Mouse (Mus musculus): ENCODE measurements around the gene Slc9a9. TPM values are rescaled to one million over a fixed set of nuclear protein-coding genes. Genes with fewer than 3 reads are reported as not detected.

Gene Slc9a9
- polyA plus RNA-seq, 1 experiment from 2014 or later: 2.3 TPM

DNA sequence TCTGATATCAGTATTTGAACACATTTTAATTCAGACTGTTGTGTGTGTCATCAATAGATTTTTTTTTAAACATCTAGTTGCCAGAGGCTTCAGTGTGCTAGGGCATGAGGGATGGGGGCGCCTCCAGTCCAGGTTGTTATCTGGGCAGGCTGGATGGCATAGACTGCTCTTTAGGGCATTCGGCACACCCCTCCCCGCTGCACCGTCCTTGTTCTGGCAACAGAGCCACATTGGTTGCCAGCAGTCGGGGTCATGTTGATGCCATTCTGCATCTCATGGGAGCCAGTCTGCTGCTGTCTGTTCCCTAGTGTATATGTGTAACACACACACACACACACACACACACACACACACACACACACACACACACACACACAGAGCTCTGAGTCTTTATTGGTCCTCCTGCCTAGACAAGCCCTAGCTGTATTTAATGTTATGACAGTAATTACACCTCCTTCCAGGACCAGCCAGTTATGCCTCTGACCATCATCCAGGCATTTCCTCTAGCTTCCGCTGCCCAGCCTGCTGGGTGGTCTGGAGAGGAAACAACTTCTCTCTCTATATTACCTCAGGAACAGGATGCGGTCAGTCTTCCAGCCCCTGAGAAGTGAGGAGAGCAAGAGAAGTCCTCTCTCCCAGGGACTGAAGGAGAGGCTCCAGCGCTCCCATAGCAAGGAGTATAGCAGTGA is 63.0 kb downstream of the Slc9a9 start:
- Histone ChIP-seq H3K27ac (ENCODE audit: low read depth) (no peak overlapping the region), H3K4me2 (ENCODE audit: low read depth, low read length) (no peak overlapping the region), H3K27me3 (ENCODE audit: insufficient read depth, low read length) (no peaks in the 10 kb centered on the region), H3K4me1 (ENCODE audit: insufficient read depth) (no peaks in the 10 kb centered on the region), H3K9ac (replicated peaks) (no peak overlapping the region), H3K36me3 (replicated peaks; ENCODE audit: insufficient read depth, low read length) (no peaks in the 10 kb centered on the region), H3K4me3 (ENCODE audit: low read depth, low read length) (no peak overlapping the region), H3K9me3 (ENCODE audit: low read length) (no peaks in the 10 kb centered on the region)
- 55% methylated on average over 8 of the region's 8 CpGs for WGBS (ENCODE audit: insufficient replicate concordance)
- ATAC-seq: no peak
- no peak for DNase-seq
- TF ChIP-seq CTCF (IDR thresholded peaks at IDR 0.05; ENCODE audit: low read depth) (no peak), EP300 (IDR thresholded peaks at IDR 0.05; ENCODE audit: low read depth) (no peak)

GRCm38 (mm10) chr9:94734320-94734719 is 64.6 kb downstream of the Slc9a9 start:
- WGBS (ENCODE audit: insufficient replicate concordance): 71% methylated on average over 1 of the region's 1 CpGs
- ATAC-seq: no peak

GRCm38 (mm10) chr9:94737226-94737625 is 67.5 kb downstream of the Slc9a9 start:
- H3K27ac ChIP-seq (ENCODE audit: low read depth): no peak overlapping the region
- TF ChIP-seq CTCF (IDR thresholded peaks at IDR 0.05; ENCODE audit: low read depth) (no peak), EP300 (IDR thresholded peaks at IDR 0.05; ENCODE audit: low read depth) (no peak)
- no peak overlapping the region for H3K4me3 ChIP-seq (ENCODE audit: low read depth, low read length)
- no peak for DNase-seq
- no peak overlapping the region for H3K9ac ChIP-seq (replicated peaks)
- no peaks in the 10 kb centered on the region for H3K36me3 ChIP-seq (replicated peaks; ENCODE audit: insufficient read depth, low read length)
- 68% methylated on average over 5 of the region's 5 CpGs for WGBS (ENCODE audit: insufficient replicate concordance)
- no peak overlapping the region for H3K4me2 ChIP-seq (ENCODE audit: low read depth, low read length)
- H3K27me3 ChIP-seq (ENCODE audit: insufficient read depth, low read length): no peaks in the 10 kb centered on the region
- H3K4me1 ChIP-seq (ENCODE audit: insufficient read depth): no peaks in the 10 kb centered on the region
- no peak for ATAC-seq
- H3K9me3 ChIP-seq (ENCODE audit: low read length): no peaks in the 10 kb centered on the region

More at GRCm38 (mm10) chr9:94734320-94734719, 64.6 kb downstream of the Slc9a9 start:
- Histone ChIP-seq H3K9me3 (ENCODE audit: low read length) (no peaks in the 10 kb centered on the region), H3K27ac (ENCODE audit: low read depth) (no peak overlapping the region), H3K4me2 (ENCODE audit: low read depth, low read length) (no peak overlapping the region), H3K36me3 (replicated peaks; ENCODE audit: insufficient read depth, low read length) (no peaks in the 10 kb centered on the region), H3K4me3 (ENCODE audit: low read depth, low read length) (no peak overlapping the region), H3K9ac (replicated peaks) (no peak overlapping the region), H3K27me3 (ENCODE audit: insufficient read depth, low read length) (no peaks in the 10 kb centered on the region), H3K4me1 (ENCODE audit: insufficient read depth) (no peaks in the 10 kb centered on the region)
- no peak for TF ChIP-seq EP300 (IDR thresholded peaks at IDR 0.05; ENCODE audit: low read depth)
- no peak for TF ChIP-seq CTCF (IDR thresholded peaks at IDR 0.05; ENCODE audit: low read depth)
- DNase-seq: no peak

DNA sequence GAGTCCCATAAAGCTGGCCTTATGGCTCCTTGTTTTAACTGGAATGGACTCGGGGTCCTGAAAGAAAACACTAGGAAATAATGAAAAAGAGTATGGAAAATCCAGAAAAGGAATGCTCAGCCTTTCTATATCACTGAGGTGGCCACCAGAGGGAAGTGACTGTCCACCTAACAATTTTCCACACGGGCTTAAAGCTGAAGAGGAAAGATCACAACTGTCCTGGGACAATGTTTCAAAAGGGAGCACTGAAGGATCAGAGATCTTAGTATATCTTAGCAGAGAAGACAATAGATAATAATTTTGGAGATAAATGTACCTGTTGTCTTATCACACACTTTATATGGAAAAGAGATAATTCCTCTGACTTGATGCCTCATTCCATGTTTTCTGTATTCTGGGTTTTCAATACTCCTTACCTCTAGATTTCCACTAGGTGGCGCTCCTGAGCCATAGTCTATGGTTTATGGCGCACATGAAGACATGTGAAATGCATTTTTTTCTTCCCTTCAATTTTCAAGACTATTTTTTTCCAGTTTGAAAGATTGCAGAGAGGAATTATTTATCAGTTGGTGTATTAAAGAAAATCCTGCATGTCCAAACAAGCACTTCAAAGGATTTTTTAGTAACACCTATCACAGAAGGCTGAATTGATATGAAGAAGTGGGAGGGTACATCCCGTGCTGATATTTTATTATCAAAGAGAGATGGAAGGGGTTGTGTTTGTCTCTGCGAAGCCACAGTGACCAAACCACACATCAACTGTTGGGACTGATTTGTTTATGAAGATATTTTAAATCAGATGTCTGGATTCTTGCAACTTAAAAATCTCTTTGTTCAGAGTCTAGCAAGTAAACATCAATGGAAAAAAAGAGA is 69.1 kb downstream of the Slc9a9 start:
- Histone ChIP-seq H3K27ac (ENCODE audit: low read depth) (no peak overlapping the region), H3K36me3 (replicated peaks; ENCODE audit: insufficient read depth, low read length) (no peaks in the 10 kb centered on the region), H3K4me2 (ENCODE audit: low read depth, low read length) (no peak overlapping the region), H3K4me3 (ENCODE audit: low read depth, low read length) (no peak overlapping the region), H3K4me1 (ENCODE audit: insufficient read depth) (no peaks in the 10 kb centered on the region), H3K9ac (replicated peaks) (no peak overlapping the region), H3K27me3 (ENCODE audit: insufficient read depth, low read length) (no peaks in the 10 kb centered on the region), H3K9me3 (ENCODE audit: low read length) (no peaks in the 10 kb centered on the region)
- 43% methylated on average over 6 of the region's 6 CpGs for WGBS (ENCODE audit: insufficient replicate concordance)
- DNase-seq (peak; percentile 63), ATAC-seq (no peak)
- TF ChIP-seq CTCF (IDR thresholded peaks at IDR 0.05; ENCODE audit: low read depth): peak; percentile 88
- no peak for TF ChIP-seq EP300 (IDR thresholded peaks at IDR 0.05; ENCODE audit: low read depth)

DNA sequence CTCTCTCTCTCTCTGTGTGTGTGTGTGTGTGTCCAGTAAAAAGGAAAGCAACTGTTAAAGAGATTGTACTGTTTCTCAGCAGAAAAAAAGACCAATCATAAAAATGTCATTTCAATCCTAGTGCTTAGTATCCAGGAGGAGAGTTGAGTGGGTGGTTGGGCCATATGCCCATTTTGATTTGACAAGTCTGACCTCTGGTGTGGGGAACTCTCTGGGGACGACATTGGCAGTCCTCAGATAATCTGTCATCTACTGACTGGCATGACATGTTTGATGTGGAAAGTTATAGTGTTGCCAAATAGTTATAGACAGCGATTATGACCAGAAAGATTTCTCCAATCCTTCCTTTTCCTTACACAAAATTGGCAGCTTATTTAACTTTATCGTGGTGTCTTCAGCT is 71.1 kb downstream of the Slc9a9 start:
- H3K27me3 ChIP-seq (ENCODE audit: insufficient read depth, low read length): no peaks in the 10 kb centered on the region
- H3K9me3 ChIP-seq (ENCODE audit: low read length): no peaks in the 10 kb centered on the region
- H3K4me3 ChIP-seq (ENCODE audit: low read depth, low read length): no peak overlapping the region
- no peak for DNase-seq
- H3K4me1 ChIP-seq (ENCODE audit: insufficient read depth): no peaks in the 10 kb centered on the region
- H3K27ac ChIP-seq (ENCODE audit: low read depth): no peak overlapping the region
- no peak for ATAC-seq
- no peak overlapping the region for H3K4me2 ChIP-seq (ENCODE audit: low read depth, low read length)
- TF ChIP-seq EP300 (IDR thresholded peaks at IDR 0.05; ENCODE audit: low read depth): no peak
- no peak for TF ChIP-seq CTCF (IDR thresholded peaks at IDR 0.05; ENCODE audit: low read depth)
- 56% methylated on average over 3 of the region's 3 CpGs for WGBS (ENCODE audit: insufficient replicate concordance)
- no peak overlapping the region for H3K9ac ChIP-seq (replicated peaks)
- H3K36me3 ChIP-seq (replicated peaks; ENCODE audit: insufficient read depth, low read length): no peaks in the 10 kb centered on the region

- Histone ChIP-seq H3K4me1 (ENCODE audit: insufficient read depth) (no peaks in the 10 kb centered on the region), H3K27ac (ENCODE audit: low read depth) (no peak overlapping the region), H3K27me3 (ENCODE audit: insufficient read depth, low read length) (no peaks in the 10 kb centered on the region), H3K36me3 (replicated peaks; ENCODE audit: insufficient read depth, low read length) (no peaks in the 10 kb centered on the region), H3K4me2 (ENCODE audit: low read depth, low read length) (no peak overlapping the region), H3K4me3 (ENCODE audit: low read depth, low read length) (no peak overlapping the region), H3K9me3 (ENCODE audit: low read length) (no peaks in the 10 kb centered on the region), H3K9ac (replicated peaks) (no peak overlapping the region)
- TF ChIP-seq CTCF (IDR thresholded peaks at IDR 0.05; ENCODE audit: low read depth) (no peak), EP300 (IDR thresholded peaks at IDR 0.05; ENCODE audit: low read depth) (no peak)
- DNase-seq (no peak), ATAC-seq (no peak)
- WGBS (ENCODE audit: insufficient replicate concordance): 88% methylated on average over 1 of the region's 1 CpGs
Observed at GRCm38 (mm10) chr9:94743291-94743690, 73.6 kb downstream of the Slc9a9 start.
